In the genomic region with DNA sequence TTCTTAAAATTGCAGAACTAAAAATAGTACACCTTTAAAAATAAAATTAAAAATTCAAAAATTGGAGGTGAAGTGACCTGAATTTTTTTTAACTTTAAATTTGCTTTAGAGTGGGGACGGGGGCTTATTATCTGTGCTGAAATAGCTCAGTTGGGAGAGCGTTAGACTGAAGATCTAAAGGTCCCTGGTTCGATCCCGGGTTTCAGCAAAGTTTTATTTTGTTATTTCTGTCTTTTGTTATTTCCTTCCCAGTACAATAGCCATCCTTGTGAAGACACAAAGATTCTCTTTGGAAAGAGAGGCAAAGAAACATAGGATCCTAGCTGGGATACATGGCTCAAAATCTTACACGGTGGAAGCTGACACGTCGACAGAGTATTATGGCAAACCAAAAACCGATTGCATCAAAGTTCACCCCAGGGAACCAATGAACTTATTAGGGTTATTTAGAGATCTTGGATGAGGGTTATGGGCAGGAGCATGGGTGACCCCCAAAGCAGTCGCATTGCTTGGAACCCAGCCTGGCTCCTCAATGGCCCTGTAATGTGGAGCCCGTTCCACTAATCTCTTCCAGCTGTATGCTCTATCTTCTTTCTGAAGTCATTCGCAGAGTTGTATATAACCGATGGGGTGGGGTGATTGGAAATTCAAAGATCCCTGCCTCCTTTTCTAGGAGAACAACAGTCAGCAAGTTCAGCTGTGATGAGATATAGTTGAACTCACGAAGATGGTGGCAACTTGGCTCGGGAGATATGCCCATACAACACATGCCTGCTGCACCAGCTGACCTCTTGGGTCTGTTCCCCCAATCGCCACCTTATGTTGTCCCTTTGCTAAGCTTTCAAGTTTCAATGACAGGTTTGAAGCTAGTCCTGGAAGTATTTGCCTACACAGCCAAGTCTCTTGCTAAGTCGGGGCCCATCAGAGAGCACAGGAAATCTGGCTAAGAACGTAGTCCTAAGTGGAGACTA, we compare ENCODE assay signal across 8 mouse cellular contexts. TPM values are rescaled to one million over a fixed set of nuclear protein-coding genes. Genes with fewer than 3 reads are reported as not detected.
A peak's percentile ranks its signal among the peaks of the same experiment; 100 is the strongest.
DNase-seq lines count a peak whose midpoint lies in the region; ATAC-seq and TF ChIP-seq lines count a peak whose summit lies in the region.

No protein-coding gene starts in this region.

- no peak for DNase-seq in kidney, adult 2 months
- peak; percentile 23 for DNase-seq in embryo, embryonic 10 days (ENCODE audit: low spot score)
- DNase-seq in adrenal gland, adult 18-20 months (ENCODE audit: low spot score in 2 of 2) = no peak
- no peak for DNase-seq in ovary, postnatal 14 days (ENCODE audit: low spot score)

- no peak overlapping the region for H3K4me3 ChIP-seq in kidney, embryonic 16.5 days (ENCODE audit: low read length)
- H3K4me3 ChIP-seq in kidney, adult 2 months (ENCODE audit: insufficient read depth, low read depth, low read length) = no peak overlapping the region
- H3K4me3 ChIP-seq in intestine, embryonic 16.5 days (ENCODE audit: low read length) = no peak overlapping the region
- H3K4me3 ChIP-seq in small intestine, adult 2 months (ENCODE audit: low read depth, low read length) = no peak overlapping the region

- H3K27ac ChIP-seq in kidney, embryonic 16.5 days (ENCODE audit: low read length) = no peak overlapping the region
- no peak overlapping the region for H3K27ac ChIP-seq in kidney, adult 2 months (ENCODE audit: insufficient read depth, low read depth, low read length)
- H3K27ac ChIP-seq in intestine, embryonic 16.5 days (ENCODE audit: low read length) = peak overlapping the region; percentile 21; the same call in 1 of the 2 replicates
- H3K27ac ChIP-seq in small intestine, adult 2 months (ENCODE audit: insufficient read depth, low read depth, low read length) = 0 out of 2 replicates have a peak overlapping the region, but pooled peaks have one; percentile 34

- ATAC-seq in kidney, embryonic 16.5 days (ENCODE audit: low FRiP score, low TSS enrichment) = no peak
- ATAC-seq in intestine, embryonic 16.5 days = no peak
- no peak for ATAC-seq in inflammation-experienced regulatory T-cells, adult 6 months

- H3K27me3 ChIP-seq in kidney, embryonic 16.5 days (ENCODE audit: insufficient read depth, low read length) = no peaks in the 10 kb centered on the region
- no peaks in the 10 kb centered on the region for H3K27me3 ChIP-seq in kidney, adult 2 months (replicated peaks; ENCODE audit: control insufficient read depth, insufficient read depth, low read length)
- no peaks in the 10 kb centered on the region for H3K27me3 ChIP-seq in intestine, embryonic 16.5 days (replicated peaks; ENCODE audit: control insufficient read depth, insufficient read depth, low read length)
- no peaks in the 10 kb centered on the region for H3K27me3 ChIP-seq in small intestine, adult 2 months (ENCODE audit: control insufficient read depth, insufficient read depth, low read length)

- 22% methylated on average over 17 of the region's 17 CpGs for WGBS in kidney, embryonic 16.5 days
- WGBS in kidney, adult 2 months = 63% methylated on average over 17 of the region's 17 CpGs
- WGBS in intestine, embryonic 16.5 days = 36% methylated on average over 17 of the region's 17 CpGs
- WGBS in small intestine, adult 2 months = 56% methylated on average over 17 of the region's 17 CpGs

- H3K4me1 ChIP-seq in kidney, embryonic 16.5 days (ENCODE audit: insufficient read depth, low read length) = peaks cover 15% of the 10 kb centered on the region
- peaks cover 4% of the 10 kb centered on the region; the same call in 1 of the 2 replicates for H3K4me1 ChIP-seq in kidney, adult 2 months (ENCODE audit: control insufficient read depth, insufficient read depth, low read length)
- peaks cover 10% of the 10 kb centered on the region for H3K4me1 ChIP-seq in intestine, embryonic 16.5 days (ENCODE audit: control insufficient read depth, insufficient read depth, low read length)
- peaks cover 7% of the 10 kb centered on the region; the same call in 1 of the 2 replicates for H3K4me1 ChIP-seq in small intestine, adult 2 months (ENCODE audit: control insufficient read depth, insufficient read depth, insufficient read length, low read length)

- H3K9me3 ChIP-seq in kidney, embryonic 16.5 days (ENCODE audit: low read length) = no peaks in the 10 kb centered on the region
- H3K9me3 ChIP-seq in intestine, embryonic 16.5 days (ENCODE audit: control insufficient read depth, low read length) = no peaks in the 10 kb centered on the region

- TF ChIP-seq CTCF in kidney, adult 2 months (conservative IDR thresholded peaks at IDR 0.05; ENCODE audit: insufficient read depth, insufficient read length, low read depth, low read length) = no peak
- TF ChIP-seq CTCF in small intestine, adult 2 months (IDR thresholded peaks at IDR 0.05; ENCODE audit: extremely low read depth, insufficient read length, insufficient replicate concordance, low read depth, low read length) = no peak

- no peaks in the 10 kb centered on the region for H3K36me3 ChIP-seq in kidney, embryonic 16.5 days (ENCODE audit: insufficient read depth, low read length)
- no peaks in the 10 kb centered on the region for H3K36me3 ChIP-seq in kidney, adult 2 months (ENCODE audit: control insufficient read depth, insufficient read depth, low read length)
- no peaks in the 10 kb centered on the region for H3K36me3 ChIP-seq in intestine, embryonic 16.5 days (ENCODE audit: control insufficient read depth, insufficient read depth, low read length)
- H3K36me3 ChIP-seq in small intestine, adult 2 months (ENCODE audit: control insufficient read depth, insufficient read depth, low read length) = no peaks in the 10 kb centered on the region

- 0 out of 2 replicates have a peak overlapping the region, but pooled peaks have one; percentile 22 for H3K4me2 ChIP-seq in kidney, embryonic 16.5 days (replicated peaks; ENCODE audit: low read depth, low read length)
- H3K4me2 ChIP-seq in intestine, embryonic 16.5 days (ENCODE audit: low read depth, low read length) = no peak overlapping the region

- no peak for TF ChIP-seq POLR2A in kidney, adult 2 months (IDR thresholded peaks at IDR 0.05; ENCODE audit: low read depth, low read length)
- no peak for TF ChIP-seq POLR2A in small intestine, adult 2 months (IDR thresholded peaks at IDR 0.05; ENCODE audit: low read depth, low read length)

- H3K9ac ChIP-seq in kidney, embryonic 16.5 days (replicated peaks; ENCODE audit: low read length) = no peak overlapping the region
- H3K9ac ChIP-seq in intestine, embryonic 16.5 days (ENCODE audit: low read depth, low read length) = no peak overlapping the region

RNA-seq across cellular contexts. Expression of a gene that starts 32.4 kb away (rescaled TPM):
- polyA plus RNA-seq in kidney, embryonic 16.5 days (2015; fragmentation: Nextera tagmentation; extraction: Ambion mirVana) = not detected in 2 replicates
- not detected in 2 replicates for polyA plus RNA-seq in kidney, adult 2 months (2012; rRNA removed)
- not detected in 2 replicates for polyA plus RNA-seq in intestine, embryonic 16.5 days (2015; fragmentation: Nextera tagmentation; extraction: Ambion mirVana)
- polyA plus RNA-seq in small intestine, adult 2 months (2012; rRNA removed) = not detected in 2 replicates
- under 1 TPM in 1 of 3 experiments, not detected in 2; 0.16 TPM for polyA plus RNA-seq in inflammation-experienced regulatory T-cells, adult 6 months (2017; shearing (Covaris generic))
- total RNA-seq in adrenal gland, adult 18-20 months (2021) = not detected

RNA-seq across cellular contexts. Expression of a gene that starts 43.0 kb away (rescaled TPM):
- polyA plus RNA-seq in kidney, embryonic 16.5 days (2015; fragmentation: Nextera tagmentation; extraction: Ambion mirVana) = 4.1 and 4.2 TPM in 2 replicates
- 21.7 and 24.8 TPM in 2 replicates for polyA plus RNA-seq in kidney, adult 2 months (2012; rRNA removed)
- 3.3 and 3.8 TPM in 2 replicates for polyA plus RNA-seq in intestine, embryonic 16.5 days (2015; fragmentation: Nextera tagmentation; extraction: Ambion mirVana)
- polyA plus RNA-seq in small intestine, adult 2 months (2012; rRNA removed) = 7.0 and 12.0 TPM in 2 replicates
- polyA plus RNA-seq in inflammation-experienced regulatory T-cells, adult 6 months (2017; shearing (Covaris generic)) = 1 to 10 TPM; 7.1 to 8.4 (median 8.3) TPM
- 10 to 100 TPM; 61.3 to 90.1 TPM for total RNA-seq in adrenal gland, adult 18-20 months (2021)

RNA-seq across cellular contexts. Expression of a gene that starts 53.8 kb away (rescaled TPM):
- not detected in 2 replicates for polyA plus RNA-seq in kidney, embryonic 16.5 days (2015; fragmentation: Nextera tagmentation; extraction: Ambion mirVana)
- not detected in 2 replicates for polyA plus RNA-seq in kidney, adult 2 months (2012; rRNA removed)
- polyA plus RNA-seq in intestine, embryonic 16.5 days (2015; fragmentation: Nextera tagmentation; extraction: Ambion mirVana) = not detected in 2 replicates
- polyA plus RNA-seq in small intestine, adult 2 months (2012; rRNA removed) = not detected in 2 replicates
- polyA plus RNA-seq in inflammation-experienced regulatory T-cells, adult 6 months (2017; shearing (Covaris generic)) = not detected
- total RNA-seq in adrenal gland, adult 18-20 months (2021) = not detected

Comparison
In these comparisons a context has a peak if more than half of its experiments do, and no peak if none do; other contexts are left out.
1. H3K27ac ChIP-seq: peak in intestine, embryonic 16.5 days (single experiment) and small intestine, adult 2 months (single experiment); none in kidney, embryonic 16.5 days (single experiment) and kidney, adult 2 months (single experiment).